Mouse (Mus musculus) CD4-positive naive resting alpha-beta T cell, adult 76 days (primary cell): ENCODE measurements around the gene Atp6ap1. TPM values are rescaled to one million over a fixed set of nuclear protein-coding genes. Genes with fewer than 3 reads are reported as not detected.

Experiments
- total RNA-seq: library from RNA; stranded (reverse); gene quantifications from one replicate; pipeline ENCODE4 v1.2.4, GENCODE M21; 2023

The Atp6ap1 gene
- total RNA-seq: 111 TPM

GRCm38 (mm10) chrX:74296538-74297448 lies at the start of gene Atp6ap1:
Atp6ap1 (plus strand) TSS chrX:74297097.

GRCm38 (mm10) chrX:74249615-74250014 lies 47.3 kb upstream of the Atp6ap1 start, which contains the start of gene Flna:
Flna (minus strand) TSS chrX:74249820.

GRCm38 (mm10) chrX:74254153-74254887 lies 42.6 kb upstream of the Atp6ap1 start, which contains the start of gene Emd:
Emd (plus strand) TSS chrX:74254687.

GRCm38 (mm10) chrX:74270062-74270901 lies 26.6 kb upstream of the Atp6ap1 start, which contains the start of gene Rpl10:
Rpl10 (plus strand) TSS chrX:74270812.

GRCm38 (mm10) chrX:74281732-74282394 lies 15.0 kb upstream of the Atp6ap1 start, which contains the start of the genes Taz and Dnase1l1:
Taz (plus strand) TSS chrX:74281912.
Dnase1l1 (minus strand) TSS chrX:74282337.

GRCm38 (mm10) chrX:74304867-74305700 lies 8.2 kb downstream of the Atp6ap1 start, which contains the start of gene Gdi1:
Gdi1 (plus strand) TSS chrX:74304998.

GRCm38 (mm10) chrX:74312540-74313464 lies 15.9 kb downstream of the Atp6ap1 start, which contains the start of gene Fam50a:
Fam50a (plus strand) TSS chrX:74313033.

GRCm38 (mm10) chrX:74328725-74329161 lies 31.8 kb downstream of the Atp6ap1 start, which contains the start of gene Plxna3:
Plxna3 (plus strand) TSS chrX:74329066.

GRCm38 (mm10) chrX:74353467-74353770 lies 56.5 kb downstream of the Atp6ap1 start, which contains the start of gene Lage3:
Lage3 (minus strand) TSS chrX:74353618.

Other genes starting within 250 kb of the Atp6ap1 start
- gene Opn1mw, start 169.6 kb upstream of the Atp6ap1 start, total RNA-seq: not detected
- 49.3 TPM for gene Mecp2, start 161.7 kb upstream of the Atp6ap1 start, total RNA-seq
- not detected for gene Tex28, start 129.3 kb upstream of the Atp6ap1 start, total RNA-seq
- gene Tktl1, start 119.8 kb upstream of the Atp6ap1 start, total RNA-seq: not detected
- 638 TPM for gene Flna, start 47.3 kb upstream of the Atp6ap1 start, total RNA-seq
- 81.9 TPM for gene Emd, start 42.4 kb upstream of the Atp6ap1 start, total RNA-seq
- gene Rpl10, start 26.3 kb upstream of the Atp6ap1 start, total RNA-seq: 757 TPM
- gene Taz, start 15.2 kb upstream of the Atp6ap1 start, total RNA-seq: 59.6 TPM
- 10.6 TPM for gene Dnase1l1, start 14.8 kb upstream of the Atp6ap1 start, total RNA-seq
- gene Gdi1, start 7.9 kb downstream of the Atp6ap1 start, total RNA-seq: 179 TPM
- gene Fam50a, start 15.9 kb downstream of the Atp6ap1 start, total RNA-seq: 69.5 TPM
- gene Plxna3, start 32.0 kb downstream of the Atp6ap1 start, total RNA-seq: 8.1 TPM
- 12.4 TPM for gene Lage3, start 56.5 kb downstream of the Atp6ap1 start, total RNA-seq
- gene Ubl4a, start 76.1 kb downstream of the Atp6ap1 start, total RNA-seq: 25.0 TPM
- gene Slc10a3, start 76.3 kb downstream of the Atp6ap1 start, total RNA-seq: 15.4 TPM
- 16.0 TPM for gene Fam3a, start 96.2 kb downstream of the Atp6ap1 start, total RNA-seq
- 59.5 TPM for gene Ikbkg, start 96.2 kb downstream of the Atp6ap1 start, total RNA-seq
- gene G6pdx, start 132.1 kb downstream of the Atp6ap1 start, total RNA-seq: 21.2 TPM
- gene Gm6880, start 184.3 kb downstream of the Atp6ap1 start, total RNA-seq: not detected